Mouse (Mus musculus): ENCODE results near the gene Vpreb3. TPM values are rescaled to one million over a fixed set of nuclear protein-coding genes. Genes with fewer than 3 reads are reported as not detected.

Vpreb3 gene
- total and polyA plus RNA-seq, 3 experiments = 35.6 to 135 (median 90.1) TPM

DNA sequence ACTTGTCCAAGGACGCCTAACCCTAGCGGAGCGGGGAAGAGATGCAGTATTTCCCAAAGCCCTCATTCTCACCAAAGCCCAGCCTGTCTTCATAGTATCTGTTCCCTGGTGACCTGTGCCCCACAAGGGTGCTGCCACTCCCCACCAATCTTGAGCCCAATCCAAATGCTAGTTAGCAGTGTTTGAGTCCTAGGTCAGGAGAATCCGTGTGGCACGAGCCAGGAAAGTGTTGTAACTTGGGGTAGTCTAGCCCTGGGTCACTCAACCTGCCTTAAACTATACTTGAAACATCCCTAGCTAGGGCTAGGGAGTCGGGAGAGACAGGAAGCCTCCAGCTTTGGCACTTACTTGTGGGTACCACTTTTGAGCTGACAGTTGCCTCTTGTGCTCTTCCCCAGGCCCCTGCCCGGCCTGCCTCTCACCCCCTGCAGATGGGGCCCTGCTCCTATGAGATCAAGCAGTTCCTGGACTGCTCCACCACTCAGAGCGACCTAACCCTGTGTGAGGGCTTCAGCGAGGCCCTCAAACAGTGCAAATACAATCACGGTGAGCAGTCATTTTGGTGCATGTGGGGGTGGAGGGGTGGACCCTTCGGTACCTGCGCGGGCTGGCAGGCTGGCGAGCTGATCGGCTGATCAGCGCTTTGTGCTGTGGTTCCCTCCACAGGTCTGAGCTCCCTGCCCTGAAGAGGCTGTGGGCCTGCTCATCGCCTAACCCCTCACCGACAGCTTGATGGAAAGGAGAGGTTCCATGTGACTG lies 5.8 kb upstream of the Vpreb3 start (continued):
- TF ChIP-seq E2F4 (IDR thresholded peaks at IDR 0.05; ENCODE audit: insufficient replicate concordance, low read depth, low read length) = no peak
- peak; percentile 46; the same call in 1 of the 2 replicates for TF ChIP-seq NRF1 (IDR thresholded peaks at IDR 0.05; ENCODE audit: low read depth, low read length)
- no peak for TF ChIP-seq ETS1 (conservative IDR thresholded peaks at IDR 0.05; ENCODE audit: low read depth, low read length)
- TF ChIP-seq ZC3H11A (IDR thresholded peaks at IDR 0.05; ENCODE audit: low read depth, low read length) = no peak
- no peak for TF ChIP-seq ZKSCAN1 (IDR thresholded peaks at IDR 0.05; ENCODE audit: borderline replicate concordance, low read depth, low read length)
- no peak for TF ChIP-seq PAX5 (IDR thresholded peaks at IDR 0.05; ENCODE audit: low read length)
- TF ChIP-seq MAFK (IDR thresholded peaks at IDR 0.05; ENCODE audit: insufficient replicate concordance, low read length) = no peak
- TF ChIP-seq RCOR1 (conservative IDR thresholded peaks at IDR 0.05; ENCODE audit: low read depth, low read length) = 0 out of 2 replicates have a peak, but pooled peaks have one; percentile 8
- peak; percentile 53; the same call in 1 of the 2 replicates for TF ChIP-seq IRF4 (IDR thresholded peaks at IDR 0.05; ENCODE audit: low read depth, low read length)
- no peak for TF ChIP-seq MAZ (IDR thresholded peaks at IDR 0.05; ENCODE audit: low read depth, low read length)
- peak; percentile 32; the same call in 1 of the 2 replicates for TF ChIP-seq TCF12 (IDR thresholded peaks at IDR 0.05; ENCODE audit: low read depth, low read length)

DNA sequence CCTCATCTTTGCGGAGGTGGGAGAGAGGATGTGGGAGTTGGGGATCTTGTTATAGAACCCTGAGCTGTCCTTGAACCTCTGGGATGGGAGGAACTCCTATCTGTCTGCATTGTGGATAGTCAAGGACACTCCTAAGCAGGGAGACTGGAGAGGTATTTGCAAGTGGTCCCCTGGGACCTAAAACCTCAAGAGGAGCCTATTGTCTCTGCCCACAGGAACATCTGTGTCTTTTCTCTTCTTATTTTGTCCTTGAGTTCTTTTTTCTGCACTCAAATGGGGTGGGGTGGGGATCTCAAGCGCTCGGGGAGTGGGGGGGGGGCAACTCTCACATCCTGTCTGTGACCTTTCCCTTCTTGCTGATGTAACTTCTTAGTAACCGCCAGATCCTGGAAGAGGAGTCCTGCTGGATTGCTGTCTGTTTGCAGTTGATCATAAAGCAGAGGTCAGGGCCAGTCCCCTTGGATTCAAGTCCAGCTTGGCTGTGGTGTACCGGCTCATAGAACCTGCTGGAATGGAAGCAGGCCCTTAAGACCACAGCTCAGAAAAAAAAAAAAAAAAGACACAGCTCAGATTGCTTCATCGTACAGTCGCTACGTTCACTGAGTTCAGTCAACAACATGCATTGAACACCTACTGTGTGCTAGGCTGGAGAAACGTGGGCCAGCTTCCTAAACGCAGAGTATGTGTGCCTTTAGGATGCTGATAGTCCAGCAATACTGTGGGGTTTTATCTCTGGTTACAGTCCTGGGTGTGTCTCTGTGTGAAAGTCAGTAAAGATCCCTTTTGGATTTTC lies 4.8 kb upstream of the Vpreb3 start:
- Histone ChIP-seq H3K27ac (ENCODE audit: insufficient read depth, low read depth) (peak overlapping the region; percentile 99), H3K9me3 (replicated peaks; ENCODE audit: low read length) (no peaks in the 10 kb centered on the region), H3K27me3 (replicated peaks) (peaks cover 8% of the 10 kb centered on the region), H3K9ac (ENCODE audit: insufficient read depth, low read depth) (peak overlapping the region; percentile 75), H3K79me2 (replicated peaks; ENCODE audit: control insufficient read depth, extremely low read depth, insufficient read depth, poor library complexity, severe bottlenecking) (no peaks in the 10 kb centered on the region), H3K4me3 (replicated peaks in 1 of 3; ENCODE audit: low read depth in 2 of 3, low read length in 2 of 3, poor library complexity in 1 of 3) (peak overlapping the region in 2 of 3 experiments; percentile 40 to 49), H3K4me2 (ENCODE audit: insufficient read depth, low read depth, poor library complexity, severe bottlenecking) (peak overlapping the region; percentile 90), H3K36me3 (replicated peaks in 1 of 2; ENCODE audit: control insufficient read depth in 1 of 2, insufficient read depth in 1 of 2, low read length in 1 of 2) (peaks cover 0 to 15% of the 10 kb centered on the region in 2 experiments), H3K4me1 (ENCODE audit: control insufficient read depth in 1 of 2, insufficient read depth in 2 of 2) (peaks cover 22 to 63% of the 10 kb centered on the region in 2 experiments)
- TF ChIP-seq SIN3A (IDR thresholded peaks at IDR 0.05; ENCODE audit: low read length) = peak; percentile 70; the same call in 1 of the 2 replicates
- TF ChIP-seq MXI1 (IDR thresholded peaks at IDR 0.05; ENCODE audit: low read depth, low read length) = no peak
- TF ChIP-seq ETS1 (conservative IDR thresholded peaks at IDR 0.05; ENCODE audit: low read depth, low read length) = peak; percentile 67
- TF ChIP-seq CTCF (conservative IDR thresholded peaks at IDR 0.05 in 1 of 2, IDR thresholded peaks at IDR 0.05 in 1 of 2; ENCODE audit: low read depth in 2 of 2, low read length in 2 of 2) = no peak
- TF ChIP-seq MEF2A (IDR thresholded peaks at IDR 0.05; ENCODE audit: borderline replicate concordance, low read depth, low read length) = peak; percentile 63; the same call in 1 of the 2 replicates
- TF ChIP-seq MYC (IDR thresholded peaks at IDR 0.05; ENCODE audit: low read depth, low read length) = no peak
- peak; percentile 84 for TF ChIP-seq TCF12 (IDR thresholded peaks at IDR 0.05; ENCODE audit: low read depth, low read length)
- TF ChIP-seq ZMIZ1 (IDR thresholded peaks at IDR 0.05; ENCODE audit: low read depth, low read length) = no peak
- peak; percentile 59; the same call in 1 of the 2 replicates for TF ChIP-seq MAFK (IDR thresholded peaks at IDR 0.05; ENCODE audit: insufficient replicate concordance, low read length)
- TF ChIP-seq ZKSCAN1 (IDR thresholded peaks at IDR 0.05; ENCODE audit: borderline replicate concordance, low read depth, low read length) = peak; percentile 96
- no peak for TF ChIP-seq USF1 (IDR thresholded peaks at IDR 0.05; ENCODE audit: low read depth, low read length)
- TF ChIP-seq TBP (conservative IDR thresholded peaks at IDR 0.05; ENCODE audit: low read depth, low read length) = 0 out of 2 replicates have a peak, but pooled peaks have one; percentile 39
- peak; percentile 80 for TF ChIP-seq EP300 (IDR thresholded peaks at IDR 0.05; ENCODE audit: low read length)
- peak; percentile 72; the same call in 1 of the 2 replicates for TF ChIP-seq MAZ (IDR thresholded peaks at IDR 0.05; ENCODE audit: low read depth, low read length)
- TF ChIP-seq IRF4 (IDR thresholded peaks at IDR 0.05; ENCODE audit: low read depth, low read length) = peak; percentile 52; the same call in 1 of the 2 replicates
- peak; percentile 84 for TF ChIP-seq ZNF384 (IDR thresholded peaks at IDR 0.05; ENCODE audit: low read depth, low read length)
- no peak for TF ChIP-seq JUND (conservative IDR thresholded peaks at IDR 0.05; ENCODE audit: low read depth, low read length)
- TF ChIP-seq ELF1 (IDR thresholded peaks at IDR 0.05; ENCODE audit: low read depth, low read length) = no peak
- no peak for TF ChIP-seq UBTF (IDR thresholded peaks at IDR 0.05; ENCODE audit: low read depth, low read length)
- no peak for TF ChIP-seq POLR2AphosphoS2 (IDR thresholded peaks at IDR 0.05; ENCODE audit: low read depth, low read length)
- no peak for TF ChIP-seq MAX (IDR thresholded peaks at IDR 0.05; ENCODE audit: low read length)
- TF ChIP-seq KAT2A (IDR thresholded peaks at IDR 0.05; ENCODE audit: insufficient replicate concordance, low read length) = 0 out of 2 replicates have a peak, but pooled peaks have one; percentile 52
- TF ChIP-seq BHLHE40 (IDR thresholded peaks at IDR 0.05; ENCODE audit: low read depth, low read length) = peak; percentile 37; the same call in 1 of the 2 replicates
- TF ChIP-seq PAX5 (IDR thresholded peaks at IDR 0.05; ENCODE audit: low read length) = no peak
- in situ Hi-C loops (cut with MboI; ENCODE audit: low pct_ligation_motif_present, low pct_unique_long_range_greater_than_20kb, low sequenced_read_pairs) (loop anchor here (5.0 kb wide), 1 partner anchor 41 kb away; no protein-coding TSS in a partner anchor), dilution Hi-C loops (cut with MboI; ENCODE audit: extremely low pct_ligation_motif_present, extremely low pct_unique_long_range_greater_than_20kb, low sequenced_read_pairs) (no loop called here)
- peak; percentile 90 for DNase-seq (ENCODE audit: extremely low read depth)

Measured in CH12.LX (cell line).